ENCODE assay signal across 8 mouse cellular contexts in genomic region chr14:121035663-121036473, GRCm38 (mm10). TPM values are rescaled to one million over a fixed set of nuclear protein-coding genes. Genes with fewer than 3 reads are reported as not detected.
DNase-seq lines count a peak whose midpoint lies in the region; ATAC-seq lines count a peak whose summit lies in the region.

No protein-coding gene starts in this region.

- DNase-seq in ES-CJ7 (ENCODE audit: low read depth, low spot score): peak; percentile 38
- peak; percentile 19 to 27 for DNase-seq in adrenal gland, postnatal 4 days (ENCODE audit: low spot score in 2 of 2)
- peak; percentile 64 to 70 for DNase-seq in heart, postnatal 36 days
- peak; percentile 53 to 72 for DNase-seq in layer of hippocampus, postnatal 10 days (ENCODE audit: low spot score in 2 of 2)
- peak; percentile 58 for DNase-seq in lung, postnatal 25 days (ENCODE audit: low spot score)
- peak; percentile 28 for DNase-seq in retina, postnatal 7 days (ENCODE audit: low read depth, low spot score)

- no peaks in the 10 kb centered on the region for H3K36me3 ChIP-seq in forebrain, embryonic 12.5 days (replicated peaks)

- peaks cover 35% of the 10 kb centered on the region for H3K4me1 ChIP-seq in forebrain, embryonic 12.5 days

- H3K9ac ChIP-seq in forebrain, embryonic 12.5 days: peak overlapping the region; percentile 98

- intact Hi-C loops in heart, postnatal 36 days (cut with DNase I): loop anchor here (1.0 to 5.0 kb wide), 4 partner anchors 61 to 204 kb away; partner anchors contain the start of gene Ipo5

- H3K9me3 ChIP-seq in forebrain, embryonic 12.5 days: no peaks in the 10 kb centered on the region

- H3K4me3 ChIP-seq in forebrain, embryonic 12.5 days (replicated peaks): peak overlapping the region; percentile 95

- H3K27me3 ChIP-seq in forebrain, embryonic 12.5 days: peaks cover 15% of the 10 kb centered on the region

- ATAC-seq in forebrain, embryonic 12.5 days (ENCODE audit: low FRiP score): peak; percentile 76
- no peak for ATAC-seq in monocyte, adult 5-6 weeks (replicated peaks; ENCODE audit: insufficient number of reproducible peaks, low FRiP score, low TSS enrichment, poor library complexity, severe bottlenecking)

- H3K27ac ChIP-seq in forebrain, embryonic 12.5 days: peak overlapping the region; percentile 84

- peak overlapping the region; percentile 94 for H3K4me2 ChIP-seq in forebrain, embryonic 12.5 days

- WGBS in forebrain, embryonic 12.5 days: under 1% methylated on average over 85 of the region's 100 CpGs

RNA-seq across cellular contexts. Expression of gene Farp1, which starts 0.9 kb away (rescaled TPM):
- total RNA-seq in adrenal gland, postnatal 4 days (2021): 10 to 100 TPM; 41.6 to 58.5 TPM
- 24.6 and 27.9 TPM in 2 replicates for polyA plus RNA-seq in forebrain, embryonic 12.5 days (2016; fragmentation: Nextera tagmentation; extraction: Ambion mirVana)
- total RNA-seq in heart, postnatal 36 days (2021): 10 to 100 TPM; 10.4 to 10.8 TPM
- 100 to 1,000 TPM; 117 to 119 TPM for total RNA-seq in layer of hippocampus, postnatal 10 days (2021)
- 0.38 to 4.8 TPM (median 1.9 TPM) in 3 replicates for total RNA-seq in monocyte, adult 5-6 weeks (2017)
